Mouse (Mus musculus) layer of hippocampus, adult 11-12 months (tissue): Measurements from ENCODE around the gene Gpr89.

Experiments used
- DNase-seq: peaks from one replicate; pipeline ENCODE4 v3.0.0; 2022; ENCODE audit warnings: low spot score

Gene Gpr89

DNA sequence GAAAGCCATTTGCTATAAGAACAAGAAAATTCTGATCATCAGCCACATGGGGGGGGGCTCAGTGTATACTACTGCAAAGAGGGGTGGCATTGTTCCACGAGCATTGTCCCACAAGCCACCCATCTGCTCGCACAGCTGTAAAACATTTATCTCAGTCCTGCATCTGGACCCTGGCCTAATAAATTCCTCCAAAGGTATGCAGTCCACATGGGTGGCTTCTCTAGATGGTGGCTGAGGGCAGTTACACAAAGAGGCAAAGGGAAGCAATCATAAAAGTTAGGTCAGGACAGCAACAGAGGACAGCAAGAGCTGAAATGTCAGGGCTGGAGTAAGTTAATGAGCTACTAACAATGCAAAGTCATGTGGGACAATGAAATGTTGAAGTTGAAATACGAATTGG lies 81.4 kb downstream of the Gpr89 start:
- no peak for DNase-seq

DNA sequence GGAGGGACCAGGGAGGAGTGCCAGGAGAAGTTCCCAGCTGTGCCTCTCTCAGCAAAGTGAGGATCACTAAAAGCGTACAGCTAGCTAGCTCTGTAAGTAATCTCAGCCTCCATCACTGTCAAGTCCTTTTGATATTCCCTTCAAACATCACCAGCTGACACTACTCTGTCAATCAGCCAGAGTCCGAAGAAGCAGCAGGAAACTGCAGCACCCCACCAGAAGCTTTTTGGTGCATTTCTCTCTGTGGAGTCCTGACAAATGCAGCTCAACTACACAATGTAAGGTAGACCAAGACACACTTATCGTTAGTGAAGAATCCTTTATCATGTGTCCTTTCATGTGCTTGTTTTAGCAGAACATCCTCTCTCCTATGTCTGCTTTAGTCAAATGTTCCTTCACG lies 83.6 kb downstream of the Gpr89 start:
- no peak for DNase-seq

DNA sequence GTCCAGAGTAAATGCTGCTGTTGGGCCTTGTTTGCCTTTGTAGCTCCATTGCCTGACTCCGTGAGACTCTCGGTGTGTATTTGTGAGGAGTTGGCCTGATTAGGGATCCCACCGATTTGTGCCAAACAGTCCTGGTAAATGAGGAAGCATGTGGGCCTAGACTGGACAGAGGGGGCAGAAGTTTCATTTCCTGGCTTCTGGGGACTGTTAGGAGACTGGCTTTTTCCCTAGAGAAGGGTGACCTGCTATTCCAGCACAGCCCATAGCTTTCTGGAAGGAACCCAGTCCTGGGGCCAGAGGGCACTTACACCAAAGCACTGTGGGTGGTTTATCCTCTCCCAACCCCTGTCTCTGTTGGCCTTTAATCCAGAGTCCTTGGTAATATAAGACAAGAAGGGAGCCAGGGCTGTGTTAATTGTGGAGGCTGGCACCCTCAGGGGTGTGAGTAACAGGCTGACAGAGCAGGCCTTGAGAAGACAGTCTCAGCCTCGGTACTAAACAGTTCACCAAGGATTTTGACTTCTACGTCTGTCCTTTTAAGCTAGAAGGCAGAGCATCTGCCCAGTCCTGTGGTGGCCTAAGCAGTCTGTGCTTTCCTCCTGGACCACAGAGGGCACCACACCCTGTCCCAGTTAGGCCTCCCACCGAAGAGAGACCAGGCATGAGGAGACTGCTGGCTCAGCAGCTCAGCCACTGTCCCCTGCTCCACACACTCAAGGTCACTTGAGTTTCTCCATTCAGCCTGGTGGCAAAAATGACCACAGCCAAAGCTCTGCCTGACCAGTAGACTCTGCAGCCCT lies 84.8 kb downstream of the Gpr89 start:
- no peak for DNase-seq
